Mouse (Mus musculus) liver, embryonic 12.5 days (tissue): ENCODE data around the gene Tiam1. TPM values are rescaled to one million over a fixed set of nuclear protein-coding genes. Genes with fewer than 3 reads are reported as not detected.

Source experiments
- ATAC-seq: fragments of 200-750 bp; cut with Nextera tagmentation; 2 replicates; pipeline ENCODE4 v1.8.0; 2017; ENCODE audit warnings: moderate number of reproducible peaks, mild to moderate bottlenecking, moderate library complexity
- H3K27ac ChIP-seq: fragments of 300-500 bp; sonication (generic); 2 replicates; pipeline ENCODE4 v1.5.1; 2016; ENCODE audit warnings: mild to moderate bottlenecking
- H3K27me3 ChIP-seq: fragments of 300-500 bp; sonication (generic); replicated peaks from 2 replicates; pipeline ENCODE4 v1.6.1; 2016; ENCODE audit warnings: mild to moderate bottlenecking, moderate library complexity
- H3K36me3 ChIP-seq: fragments of 300-500 bp; sonication (generic); 2 replicates; pipeline ENCODE4 v1.6.1; 2016; ENCODE audit warnings: mild to moderate bottlenecking, moderate library complexity
- H3K4me1 ChIP-seq: fragments of 300-500 bp; sonication (generic); 2 replicates; pipeline ENCODE4 v1.6.1; 2016
- H3K4me2 ChIP-seq: fragments of 300-500 bp; sonication (generic); 2 replicates; pipeline ENCODE4 v1.6.1; 2016; ENCODE audit warnings: mild to moderate bottlenecking, moderate library complexity
- H3K4me3 ChIP-seq: fragments of 300-500 bp; sonication (generic); 2 replicates; pipeline ENCODE4 v1.5.1; 2016; ENCODE audit warnings: mild to moderate bottlenecking, moderate library complexity
- H3K9ac ChIP-seq: fragments of 300-500 bp; sonication (generic); 2 replicates; pipeline ENCODE4 v1.6.1; 2016; ENCODE audit warnings: mild to moderate bottlenecking, moderate library complexity
- H3K9me3 ChIP-seq: fragments of 300-500 bp; sonication (generic); replicated peaks from 2 replicates; pipeline ENCODE4 v1.6.1; 2016; ENCODE audit warnings: mild to moderate bottlenecking, moderate library complexity
- WGBS: fragments of 180-500 bp; shearing (Covaris S2); methylation state at CpG from one replicate; pipeline ENCODE4 v1.1.7; 2016; ENCODE audit not compliant: insufficient replicate concordance; 5-methylcytosine and 5-hydroxymethylcytosine counted together
- polyA plus RNA-seq: library from polyadenylated mRNA; unstranded; fragments of >200 nt; fragmentation: Nextera tagmentation; extraction: Ambion mirVana; gene quantifications from 2 replicates; pipeline ENCODE4 v1.2.1, GENCODE M21; 2016

Tiam1 gene
- polyA plus RNA-seq, 1 experiment from 2014 or later = 9.7 TPM

GRCm38 (mm10) chr16:89857666-89858065, 285.9 kb downstream of the Tiam1 start:
- ATAC-seq = no peak
- WGBS = 66% methylated on average over 3 of the region's 3 CpGs
- Histone ChIP-seq H3K9me3 (no peaks in the 10 kb centered on the region), H3K4me1 (0 out of 2 replicates have a peak, but pooled peaks cover under 1% of the 10 kb centered on the region), H3K36me3 (no peaks in the 10 kb centered on the region; the same call in 1 of the 2 replicates), H3K4me3 (no peak overlapping the region), H3K4me2 (no peak overlapping the region), H3K27ac (no peak overlapping the region), H3K9ac (no peak overlapping the region), H3K27me3 (no peaks in the 10 kb centered on the region)

GRCm38 (mm10) chr16:89854731-89855130, 288.8 kb downstream of the Tiam1 start:
- WGBS = 68% methylated on average over 8 of the region's 8 CpGs
- no peak for ATAC-seq
- Histone ChIP-seq H3K36me3 (no peaks in the 10 kb centered on the region), H3K4me3 (no peak overlapping the region), H3K27me3 (no peaks in the 10 kb centered on the region), H3K9me3 (no peaks in the 10 kb centered on the region), H3K4me1 (no peaks in the 10 kb centered on the region), H3K9ac (no peak overlapping the region), H3K4me2 (no peak overlapping the region), H3K27ac (no peak overlapping the region)

- peaks cover 5% of the 10 kb centered on the region for H3K36me3 ChIP-seq
- H3K4me3 ChIP-seq = no peak overlapping the region
- H3K27ac ChIP-seq = no peak overlapping the region
- H3K9ac ChIP-seq = no peak overlapping the region
- no peaks in the 10 kb centered on the region for H3K27me3 ChIP-seq
- 73% methylated on average over 9 of the region's 9 CpGs for WGBS
- H3K4me1 ChIP-seq = no peaks in the 10 kb centered on the region
- H3K9me3 ChIP-seq = no peaks in the 10 kb centered on the region
- ATAC-seq = no peak
- H3K4me2 ChIP-seq = no peak overlapping the region
These were observed 292.2 kb downstream of the Tiam1 start for GRCm38 (mm10) chr16:89851333-89851732.

DNA sequence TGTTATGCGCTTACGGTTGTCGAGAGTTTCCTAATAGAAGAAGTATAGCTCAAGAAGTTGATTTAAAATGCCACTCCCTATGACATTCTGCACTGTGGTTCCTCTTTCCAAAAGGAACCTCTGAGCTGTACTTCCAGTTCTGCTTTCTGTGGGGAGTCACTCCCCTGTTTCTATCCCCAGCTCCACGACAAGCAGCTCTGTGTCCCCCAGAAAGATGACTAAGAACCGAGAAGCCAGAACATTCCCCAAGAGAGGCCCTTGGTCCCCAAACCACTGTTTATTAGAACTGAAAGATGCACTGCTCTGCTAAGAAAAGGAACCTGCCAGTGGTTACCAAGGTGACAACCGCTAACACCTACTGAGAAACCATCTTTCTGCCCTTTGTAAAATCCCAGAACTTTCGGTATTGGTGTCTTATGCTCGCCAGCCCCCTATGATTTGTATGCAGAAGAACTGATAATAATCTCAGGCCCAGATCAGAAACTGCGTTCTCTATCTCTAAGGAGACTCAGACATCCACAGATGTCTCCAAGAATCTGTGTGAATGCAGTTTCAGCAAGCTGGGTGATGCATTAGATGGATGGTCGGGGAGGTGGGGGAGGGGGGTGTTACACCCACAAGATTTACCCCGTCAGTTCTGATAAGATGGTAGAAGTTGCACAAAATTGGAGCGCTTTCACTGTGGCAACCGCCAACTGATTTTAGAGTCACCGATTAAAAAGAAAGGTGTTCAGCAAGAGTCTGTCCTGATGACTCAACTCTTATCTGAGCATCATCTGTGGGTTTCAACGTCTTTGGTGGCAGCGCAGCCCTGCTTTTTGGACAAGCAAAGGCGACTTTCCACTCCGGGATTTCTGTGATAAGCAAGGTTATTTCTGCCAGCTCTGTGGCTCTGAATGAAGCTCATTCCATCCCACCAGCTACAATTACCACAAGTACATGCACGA, 294.6 kb downstream of the Tiam1 start:
- Histone ChIP-seq H3K4me3 (no peak overlapping the region), H3K4me2 (no peak overlapping the region), H3K9me3 (no peaks in the 10 kb centered on the region), H3K36me3 (peaks cover 5% of the 10 kb centered on the region), H3K9ac (no peak overlapping the region), H3K27me3 (no peaks in the 10 kb centered on the region), H3K27ac (no peak overlapping the region), H3K4me1 (no peaks in the 10 kb centered on the region)
- WGBS = 53% methylated on average over 19 of the region's 19 CpGs
- no peak for ATAC-seq

DNA sequence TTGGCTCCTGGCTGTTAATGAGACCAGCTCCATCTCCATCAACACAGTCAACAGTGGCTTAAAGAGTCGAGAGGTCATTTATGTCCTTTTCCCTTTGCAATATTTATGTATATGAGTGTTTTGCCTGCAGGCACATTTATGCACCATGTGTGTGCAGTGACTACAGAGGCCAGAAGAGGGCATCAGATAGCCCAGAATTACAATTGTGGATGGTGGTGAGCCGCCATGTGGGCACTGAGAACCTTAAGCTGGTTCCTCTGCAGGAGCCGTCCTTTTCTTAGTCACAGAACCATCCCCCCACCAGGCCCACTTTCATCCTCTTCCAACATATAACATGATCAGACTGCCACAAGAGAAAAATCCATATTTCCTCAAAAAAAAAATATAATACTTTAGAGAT, 295.4 kb downstream of the Tiam1 start:
- 77% methylated on average over 3 of the region's 3 CpGs for WGBS
- Histone ChIP-seq H3K27me3 (no peaks in the 10 kb centered on the region), H3K36me3 (peaks cover 5% of the 10 kb centered on the region), H3K4me2 (no peak overlapping the region), H3K4me3 (no peak overlapping the region), H3K9ac (no peak overlapping the region), H3K4me1 (no peaks in the 10 kb centered on the region), H3K27ac (no peak overlapping the region), H3K9me3 (no peaks in the 10 kb centered on the region)
- no peak for ATAC-seq

DNA sequence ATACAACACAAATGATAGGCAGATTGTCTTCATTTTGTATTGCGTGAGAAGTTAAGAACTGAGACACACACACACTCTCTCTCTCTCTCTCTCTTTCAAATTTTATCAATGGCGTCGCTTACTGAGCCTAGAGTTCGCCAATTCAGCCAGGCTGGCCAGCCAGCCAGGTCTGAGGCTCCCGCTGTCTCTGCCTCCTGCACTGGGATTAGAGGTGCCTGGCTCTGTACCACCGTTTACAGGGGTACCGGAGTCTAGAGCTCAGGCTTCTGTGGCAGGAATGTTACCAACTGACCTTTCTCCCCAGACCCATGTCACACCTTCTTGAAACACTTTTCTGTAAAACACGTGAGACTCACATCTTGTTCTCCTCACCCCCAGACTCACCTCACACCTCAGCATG, 298.1 kb downstream of the Tiam1 start:
- ATAC-seq = no peak
- WGBS = 77% methylated on average over 8 of the region's 8 CpGs

DNA sequence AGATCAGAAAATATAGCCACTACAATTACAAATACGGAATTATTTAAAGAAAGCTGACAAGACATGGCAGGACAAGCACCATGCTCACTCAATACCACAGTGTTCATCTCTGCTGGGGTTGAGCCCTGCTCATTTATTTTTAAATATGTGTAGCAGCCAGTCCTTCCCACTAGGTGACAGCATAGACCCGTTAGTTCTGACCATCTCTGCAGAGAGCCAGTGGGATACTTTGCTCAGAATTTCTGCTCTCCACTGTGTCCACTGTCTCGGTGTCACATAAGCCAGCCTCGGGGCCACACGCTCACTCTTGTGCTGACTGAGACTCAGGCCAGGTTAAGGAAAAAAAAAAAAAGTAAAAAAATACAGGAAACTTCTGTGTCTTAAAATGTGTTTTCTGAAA, 299.0 kb downstream of the Tiam1 start:
- WGBS = 39% methylated on average over 5 of the region's 5 CpGs

More for the DNA sequence above, 298.1 kb downstream of the Tiam1 start:
- no peak overlapping the region for H3K4me3 ChIP-seq
- peaks cover 5% of the 10 kb centered on the region for H3K36me3 ChIP-seq
- H3K27me3 ChIP-seq = no peaks in the 10 kb centered on the region
- H3K9me3 ChIP-seq = no peaks in the 10 kb centered on the region
- no peak overlapping the region for H3K27ac ChIP-seq
- no peak overlapping the region for H3K4me2 ChIP-seq
- no peak overlapping the region for H3K9ac ChIP-seq
- no peaks in the 10 kb centered on the region for H3K4me1 ChIP-seq

DNA sequence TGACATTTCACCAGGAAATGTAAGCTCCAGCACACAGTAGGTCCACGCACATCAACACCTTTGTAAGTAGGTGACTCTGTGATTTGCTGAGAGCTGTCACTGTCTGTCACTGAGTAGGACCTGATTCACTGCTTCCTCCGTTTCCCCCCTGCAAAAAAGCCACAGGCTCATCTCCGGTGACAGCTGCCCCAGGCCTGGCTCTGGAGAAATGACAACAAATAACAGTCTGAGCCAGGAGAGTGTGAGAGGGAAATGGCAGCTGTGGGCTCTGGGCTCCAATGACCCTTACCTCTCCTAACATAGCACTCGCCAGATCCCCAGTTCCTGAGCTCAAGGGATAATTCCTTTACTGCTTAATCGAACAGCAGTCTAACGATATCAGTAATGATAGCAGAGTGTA, 301.7 kb downstream of the Tiam1 start:
- Histone ChIP-seq H3K4me2 (no peak overlapping the region), H3K9me3 (no peaks in the 10 kb centered on the region), H3K27ac (no peak overlapping the region), H3K9ac (no peak overlapping the region), H3K36me3 (no peaks in the 10 kb centered on the region), H3K4me3 (no peak overlapping the region), H3K27me3 (no peaks in the 10 kb centered on the region), H3K4me1 (no peaks in the 10 kb centered on the region)
- 53% methylated on average over 6 of the region's 6 CpGs for WGBS
- no peak for ATAC-seq

More for the DNA sequence above, 299.0 kb downstream of the Tiam1 start:
- Histone ChIP-seq H3K4me3 (no peak overlapping the region), H3K36me3 (peaks cover 5% of the 10 kb centered on the region), H3K4me2 (no peak overlapping the region), H3K27me3 (no peaks in the 10 kb centered on the region), H3K4me1 (no peaks in the 10 kb centered on the region), H3K9me3 (no peaks in the 10 kb centered on the region), H3K27ac (no peak overlapping the region), H3K9ac (no peak overlapping the region)
- 0 out of 2 replicates have a peak, but pooled peaks have one; percentile 21 for ATAC-seq

GRCm38 (mm10) chr16:89840361-89840760, 303.2 kb downstream of the Tiam1 start:
- H3K4me1 ChIP-seq = no peaks in the 10 kb centered on the region
- no peak overlapping the region for H3K4me2 ChIP-seq
- no peak for ATAC-seq
- no peak overlapping the region for H3K9ac ChIP-seq
- no peaks in the 10 kb centered on the region for H3K27me3 ChIP-seq
- H3K36me3 ChIP-seq = no peaks in the 10 kb centered on the region
- no peak overlapping the region for H3K4me3 ChIP-seq
- WGBS = 87% methylated on average over 6 of the region's 6 CpGs
- no peak overlapping the region for H3K27ac ChIP-seq
- no peaks in the 10 kb centered on the region for H3K9me3 ChIP-seq

DNA sequence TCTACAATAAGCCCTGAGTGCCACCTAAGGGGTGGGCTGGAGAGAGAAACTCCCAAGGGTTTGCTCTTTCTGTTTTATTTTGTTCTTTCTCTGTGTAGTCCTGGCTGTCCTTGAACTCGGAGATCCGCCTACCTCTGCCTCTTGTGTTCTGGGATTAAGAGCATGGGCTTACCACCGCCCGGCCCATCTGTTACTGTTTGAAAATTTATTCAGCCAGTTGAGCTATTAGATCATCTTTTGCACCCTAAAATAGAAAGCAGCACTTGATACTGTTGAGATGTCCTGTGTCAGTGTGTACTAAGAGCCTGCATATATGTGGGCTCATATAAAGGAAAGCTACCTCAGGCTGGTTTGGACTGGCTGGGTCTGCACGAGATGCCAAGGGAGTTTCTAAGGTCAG, 303.7 kb downstream of the Tiam1 start:
- no peaks in the 10 kb centered on the region for H3K4me1 ChIP-seq
- 73% methylated on average over 5 of the region's 5 CpGs for WGBS
- H3K36me3 ChIP-seq = no peaks in the 10 kb centered on the region
- ATAC-seq = no peak
- no peaks in the 10 kb centered on the region for H3K9me3 ChIP-seq
- no peak overlapping the region for H3K4me3 ChIP-seq
- H3K4me2 ChIP-seq = no peak overlapping the region
- H3K9ac ChIP-seq = no peak overlapping the region
- H3K27ac ChIP-seq = no peak overlapping the region
- H3K27me3 ChIP-seq = no peaks in the 10 kb centered on the region

DNA sequence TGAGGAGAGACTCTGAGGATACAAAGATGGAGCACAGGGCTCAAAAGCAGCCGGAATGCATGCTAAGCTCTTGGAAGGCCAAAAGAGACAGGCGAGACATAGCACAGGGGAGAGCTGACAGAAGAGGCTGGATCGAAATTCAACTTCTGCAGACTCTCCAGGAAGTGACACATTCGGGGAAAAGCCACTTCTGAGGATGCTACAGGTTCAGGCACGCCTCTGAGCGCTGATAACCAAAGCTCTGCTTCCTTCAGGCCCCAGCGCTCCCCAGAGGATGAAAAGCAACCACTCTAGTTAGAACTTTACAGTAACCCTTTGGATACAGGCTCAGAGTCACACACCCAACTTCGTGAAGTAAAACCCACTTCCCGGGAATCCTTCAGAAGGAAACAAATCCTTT, 306.5 kb downstream of the Tiam1 start:
- no peaks in the 10 kb centered on the region for H3K4me1 ChIP-seq
- 43% methylated on average over 9 of the region's 9 CpGs for WGBS
- H3K4me2 ChIP-seq = no peak overlapping the region
- no peak overlapping the region for H3K9ac ChIP-seq
- no peaks in the 10 kb centered on the region for H3K27me3 ChIP-seq
- H3K9me3 ChIP-seq = no peaks in the 10 kb centered on the region
- no peak overlapping the region for H3K4me3 ChIP-seq
- ATAC-seq = no peak
- H3K36me3 ChIP-seq = no peaks in the 10 kb centered on the region
- H3K27ac ChIP-seq = no peak overlapping the region

DNA sequence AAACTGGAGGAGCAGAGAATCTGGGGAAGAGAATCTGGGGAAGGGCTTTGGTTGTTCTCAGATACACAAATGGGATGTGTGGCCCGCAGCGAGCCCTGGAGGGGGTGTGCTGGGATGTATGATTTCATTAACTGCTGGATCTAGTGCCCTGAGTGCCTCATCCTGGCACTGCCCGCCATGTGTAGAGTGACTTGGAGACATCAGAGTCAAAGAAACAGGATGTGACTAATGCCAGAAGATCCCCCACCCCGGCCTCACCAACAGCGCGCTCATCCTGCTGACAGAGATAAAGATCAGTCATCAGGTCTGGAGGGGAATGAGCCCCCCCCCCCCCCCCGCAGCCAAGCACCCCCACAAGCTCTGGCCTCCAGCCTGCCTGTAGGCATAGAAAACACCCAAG, 308.0 kb downstream of the Tiam1 start:
- Histone ChIP-seq H3K27me3 (no peaks in the 10 kb centered on the region), H3K4me3 (no peak overlapping the region), H3K9ac (no peak overlapping the region), H3K4me1 (peaks cover 5% of the 10 kb centered on the region), H3K27ac (no peak overlapping the region), H3K4me2 (no peak overlapping the region), H3K36me3 (no peaks in the 10 kb centered on the region), H3K9me3 (no peaks in the 10 kb centered on the region)
- ATAC-seq = no peak
- WGBS = 34% methylated on average over 7 of the region's 7 CpGs
